Mouse (Mus musculus) liver, postnatal 0 days (tissue): ENCODE results near the gene Npy2r. TPM values are rescaled to one million over a fixed set of nuclear protein-coding genes. Genes with fewer than 3 reads are reported as not detected.

ENCODE experiments used
- ATAC-seq: fragments of 200-750 bp; cut with Nextera tagmentation; 2 replicates; pipeline ENCODE4 v1.8.0; 2017; ENCODE audit warnings: mild to moderate bottlenecking, moderate library complexity
- DNase-seq: peaks from one replicate; pipeline ENCODE4 v3.0.0-alpha.2; 2016
- H3K27ac ChIP-seq: fragments of 300-500 bp; sonication (generic); 2 replicates; pipeline ENCODE4 v1.5.1; 2014; ENCODE audit warnings: antibody characterized with exemption, moderate library complexity, mild to moderate bottlenecking, low read depth
- H3K27me3 ChIP-seq: fragments of 300-500 bp; sonication (generic); 2 replicates; pipeline ENCODE4 v1.6.1; 2014; ENCODE audit warnings: low read length, control low read depth, mixed read lengths; ENCODE audit not compliant: insufficient read depth
- H3K36me3 ChIP-seq: fragments of 300-500 bp; sonication (generic); replicated peaks from 2 replicates; pipeline ENCODE4 v1.6.1; 2014; ENCODE audit warnings: mild to moderate bottlenecking, control low read depth, low read length, moderate library complexity, mixed read lengths; ENCODE audit not compliant: insufficient read depth
- H3K4me1 ChIP-seq: fragments of 300-500 bp; sonication (generic); 2 replicates; pipeline ENCODE4 v1.6.1; 2014; ENCODE audit warnings: antibody characterized with exemption, mild to moderate bottlenecking, control low read depth; ENCODE audit not compliant: insufficient read depth
- H3K4me2 ChIP-seq: fragments of 300-500 bp; sonication (generic); 2 replicates; pipeline ENCODE4 v1.6.1; 2014; ENCODE audit warnings: low read depth, mild to moderate bottlenecking, low read length, moderate library complexity, mixed read lengths
- H3K4me3 ChIP-seq: fragments of 300-500 bp; sonication (generic); 2 replicates; pipeline ENCODE4 v1.5.1; 2014; ENCODE audit warnings: low read depth, low read length
- H3K9ac ChIP-seq: fragments of 300-500 bp; sonication (generic); replicated peaks from 2 replicates; pipeline ENCODE4 v1.6.1; 2014; ENCODE audit warnings: mild to moderate bottlenecking, moderate library complexity
- H3K9me3 ChIP-seq: fragments of 300-500 bp; sonication (generic); 2 replicates; pipeline ENCODE4 v1.6.1; 2016; ENCODE audit warnings: mild to moderate bottlenecking, control low read depth, low read length, mixed read lengths
- CTCF ChIP-seq: sonication (generic); IDR thresholded peaks from 2 replicates; pipeline ENCODE4 v1.5.1; 2016; ENCODE audit warnings: antibody characterized with exemption, low read depth
- EP300 ChIP-seq: IDR thresholded peaks from 2 replicates; pipeline ENCODE4 v1.6.1; 2016; ENCODE audit warnings: antibody characterized with exemption, low read depth, mild to moderate bottlenecking
- WGBS: fragments of 180-500 bp; shearing (Covaris S2); extraction: QIAGEN DNeasy Blood & Tissue Kit; methylation state at CpG from one replicate; pipeline ENCODE4 v1.1.7; 2014; ENCODE audit not compliant: insufficient replicate concordance; 5-methylcytosine and 5-hydroxymethylcytosine counted together
- polyA plus RNA-seq: library from polyadenylated mRNA; unstranded; fragments of >200 nt; fragmentation: Nextera tagmentation; extraction: Ambion mirVana; gene quantifications from 2 replicates; pipeline ENCODE4 v1.2.1, GENCODE M21; 2015

The Npy2r gene
- polyA plus RNA-seq: not detected in 2 replicates

DNA sequence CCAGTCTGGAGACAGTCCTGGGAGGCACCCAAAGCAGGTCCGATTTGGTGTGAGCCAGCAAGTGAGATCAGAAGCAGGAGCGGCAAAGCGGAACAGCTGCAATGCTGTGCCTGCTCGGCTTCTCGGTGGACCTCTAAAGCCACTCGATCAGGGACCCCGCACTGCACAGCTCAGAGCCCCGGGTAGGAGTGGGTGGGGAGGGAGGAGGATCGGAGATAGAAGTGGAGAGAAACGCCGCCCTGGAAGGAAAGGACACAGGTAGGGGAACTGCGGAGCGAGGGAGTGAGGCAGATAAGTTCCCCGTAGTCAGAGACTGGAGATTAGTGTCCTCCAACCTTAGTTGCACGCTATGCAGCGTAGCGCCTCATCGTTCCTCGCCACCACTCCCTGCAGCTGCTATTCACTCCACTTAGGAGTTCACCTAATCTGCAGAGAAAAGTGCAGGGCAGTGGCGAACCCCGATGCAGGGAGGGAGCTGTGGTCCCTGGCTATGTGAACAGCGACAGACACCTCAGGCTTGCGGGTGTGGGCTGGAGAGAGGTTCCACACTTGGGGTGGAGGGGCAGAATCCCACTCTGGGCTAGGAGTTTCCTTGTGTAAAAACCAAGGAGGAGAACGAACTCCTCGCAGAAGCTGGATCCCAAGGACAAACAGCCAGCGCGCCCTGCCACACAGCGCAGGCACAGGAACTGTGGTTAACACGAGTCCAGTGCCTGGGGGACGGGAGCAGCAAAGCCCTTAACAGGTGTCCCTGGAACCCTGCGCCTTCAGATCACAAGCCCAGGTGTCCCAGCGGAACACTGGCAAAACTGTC, at the start of gene Npy2r:
Gene Npy2r, minus strand, starts transcription at position 177 of the 814 bp plus-strand sequence.
- ATAC-seq (no peak), DNase-seq (no peak)
- peaks cover 13% of the 10 kb centered on the region for H3K27me3 ChIP-seq
- H3K27ac ChIP-seq: no peak within 1 kb of the TSS
- H3K9ac ChIP-seq: no peak within 1 kb of the TSS
- H3K4me2 ChIP-seq: peak within 1 kb of the TSS; percentile 57
- H3K9me3 ChIP-seq: no peaks in the 10 kb centered on the region
- no peaks in the 10 kb centered on the region for H3K36me3 ChIP-seq
- 0 out of 2 replicates have a peak within 1 kb of the TSS, but pooled peaks have one; percentile 15 for H3K4me3 ChIP-seq
- TF ChIP-seq EP300 (no peak), CTCF (no peak)
- H3K4me1 ChIP-seq: no peaks in the 10 kb centered on the region; the same call in 1 of the 2 replicates
- WGBS: 1% methylated on average over 32 of the region's 32 CpGs

DNA sequence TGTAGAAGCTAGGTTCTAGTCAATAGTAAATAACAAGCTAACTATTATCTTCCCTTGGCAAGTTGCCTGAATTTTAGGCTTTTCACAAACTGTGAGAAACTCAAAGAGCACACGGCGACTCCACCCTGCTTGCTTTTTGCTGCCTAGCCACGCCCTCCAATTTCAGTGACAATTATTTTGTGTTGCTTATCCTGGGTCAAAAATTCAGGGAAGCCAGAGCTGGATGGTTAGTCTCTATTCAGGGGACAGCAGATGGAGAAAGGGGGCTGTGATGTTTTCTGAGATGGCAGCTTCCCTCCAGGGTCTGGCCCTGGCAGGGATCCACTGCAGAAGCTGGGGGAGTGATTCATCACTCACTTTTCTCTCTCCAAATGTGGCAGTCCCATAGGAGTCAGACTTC, 9.9 kb upstream of the Npy2r start:
- ATAC-seq (no peak), DNase-seq (no peak)
- Histone ChIP-seq H3K4me2 (no peak overlapping the region), H3K36me3 (no peaks in the 10 kb centered on the region), H3K4me1 (no peaks in the 10 kb centered on the region), H3K9me3 (no peaks in the 10 kb centered on the region), H3K9ac (no peak overlapping the region), H3K27ac (no peak overlapping the region), H3K27me3 (no peaks in the 10 kb centered on the region), H3K4me3 (no peak overlapping the region)
- TF ChIP-seq EP300 (no peak), CTCF (no peak)
- WGBS: 73% methylated on average over 3 of the region's 3 CpGs

DNA sequence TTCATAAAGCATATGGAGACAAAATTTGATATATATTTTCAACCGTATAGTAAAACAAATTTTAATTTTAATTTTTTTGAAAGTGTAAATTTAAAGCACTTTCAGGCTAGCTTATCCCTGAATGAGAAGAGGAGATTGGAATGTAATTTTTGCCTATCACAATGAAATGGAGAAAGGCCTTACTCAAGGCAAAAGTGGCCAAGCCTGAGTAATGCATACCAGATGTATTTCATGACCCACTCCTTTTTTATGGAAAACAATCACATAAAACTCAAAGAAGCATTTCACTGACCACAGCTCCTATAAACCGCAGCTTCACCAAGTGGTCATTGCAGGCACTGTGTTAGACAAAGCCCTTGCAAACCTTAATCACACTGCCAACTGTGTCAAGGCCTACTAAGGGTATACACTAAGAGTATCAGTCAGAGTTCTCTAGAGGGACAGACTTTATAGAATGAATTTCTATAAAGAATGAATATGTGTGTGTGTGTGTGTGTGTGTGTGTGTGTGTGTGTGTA, 8.5 kb upstream of the Npy2r start:
- 68% methylated on average over 2 of the region's 2 CpGs for WGBS
- Histone ChIP-seq H3K9ac (no peak overlapping the region), H3K27me3 (no peaks in the 10 kb centered on the region), H3K4me3 (no peak overlapping the region), H3K4me2 (no peak overlapping the region), H3K4me1 (no peaks in the 10 kb centered on the region), H3K27ac (no peak overlapping the region), H3K36me3 (no peaks in the 10 kb centered on the region), H3K9me3 (no peaks in the 10 kb centered on the region)
- ATAC-seq: no peak
- DNase-seq: no peak
- TF ChIP-seq CTCF (no peak), EP300 (no peak)

DNA sequence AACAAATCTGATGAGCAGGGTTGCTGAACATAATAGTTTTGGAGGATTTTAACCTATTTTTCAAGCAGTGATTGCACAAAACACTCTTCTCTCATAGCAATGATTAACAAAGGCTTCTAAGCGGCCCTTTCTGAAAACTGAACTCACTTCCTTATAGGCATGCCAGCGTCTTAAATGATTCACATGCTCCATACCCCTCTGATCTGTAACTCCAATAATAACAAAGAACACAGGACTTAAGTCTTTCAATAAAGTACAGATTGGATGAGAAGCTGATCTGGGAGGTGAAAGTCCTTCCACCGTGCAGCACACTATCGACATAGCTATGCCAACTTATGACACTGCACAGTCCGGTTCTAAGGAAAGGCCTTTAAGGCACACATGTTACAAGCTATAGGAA, 2.0 kb upstream of the Npy2r start:
- Histone ChIP-seq H3K4me2 (no peak overlapping the region), H3K27ac (no peak overlapping the region), H3K4me1 (no peaks in the 10 kb centered on the region; the same call in 1 of the 2 replicates), H3K9ac (no peak overlapping the region), H3K36me3 (no peaks in the 10 kb centered on the region), H3K9me3 (no peaks in the 10 kb centered on the region), H3K4me3 (no peak overlapping the region), H3K27me3 (peaks cover 13% of the 10 kb centered on the region)
- ATAC-seq: no peak
- no peak for DNase-seq
- 80% methylated on average over 5 of the region's 5 CpGs for WGBS
- TF ChIP-seq CTCF (no peak), EP300 (no peak)

DNA sequence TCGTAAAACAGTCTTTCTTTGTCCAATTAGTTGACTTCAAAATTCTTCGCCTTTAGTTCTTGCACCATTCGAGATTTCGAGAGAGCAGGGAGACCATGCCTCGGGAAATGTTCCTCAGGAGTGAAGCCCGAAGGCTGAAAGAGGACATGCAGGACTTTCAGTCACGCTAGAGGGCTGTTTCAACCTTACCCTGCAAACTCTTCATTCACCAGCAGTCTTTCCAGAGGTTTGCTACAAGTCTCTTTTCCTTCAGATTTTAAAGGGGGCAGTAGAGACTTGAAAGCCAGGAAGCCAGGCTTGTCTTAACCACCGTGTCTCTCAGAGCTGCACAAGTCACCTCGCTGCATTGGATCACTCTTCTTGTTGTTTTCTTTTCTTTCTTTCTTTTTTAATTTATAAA, 869 bp upstream of the Npy2r start:
- 3% methylated on average over 9 of the region's 9 CpGs for WGBS
- no peaks in the 10 kb centered on the region for H3K9me3 ChIP-seq
- no peak overlapping the region for H3K27ac ChIP-seq
- H3K4me3 ChIP-seq: 0 out of 2 replicates have a peak overlapping the region, but pooled peaks have one; percentile 15
- ATAC-seq (no peak), DNase-seq (no peak)
- H3K27me3 ChIP-seq: peaks cover 13% of the 10 kb centered on the region
- no peak overlapping the region for H3K9ac ChIP-seq
- no peak for TF ChIP-seq CTCF
- TF ChIP-seq EP300: no peak
- no peaks in the 10 kb centered on the region; the same call in 1 of the 2 replicates for H3K4me1 ChIP-seq
- peak overlapping the region; percentile 57 for H3K4me2 ChIP-seq
- no peaks in the 10 kb centered on the region for H3K36me3 ChIP-seq

DNA sequence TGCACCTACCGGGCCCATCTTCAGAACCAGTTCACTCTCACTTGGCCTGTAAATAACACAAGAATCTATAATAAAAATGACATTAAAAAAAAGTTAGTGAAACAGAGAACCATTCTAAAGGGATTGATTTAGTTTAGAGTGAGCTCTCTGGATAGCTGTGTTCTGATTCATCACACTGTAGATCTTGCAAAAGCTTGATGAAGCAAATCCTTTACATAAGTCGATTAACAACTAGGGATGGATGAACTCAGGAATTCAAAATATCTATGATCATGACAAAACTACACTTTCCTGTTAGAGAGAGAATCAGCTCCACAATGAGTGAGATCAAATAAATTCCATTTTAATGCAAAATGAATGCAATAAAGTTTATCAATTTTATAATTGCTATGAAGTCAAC, 6.4 kb downstream of the Npy2r start:
- ATAC-seq: no peak
- no peak overlapping the region for H3K4me2 ChIP-seq
- H3K27ac ChIP-seq: no peak overlapping the region
- no peaks in the 10 kb centered on the region for H3K27me3 ChIP-seq
- H3K9me3 ChIP-seq: no peaks in the 10 kb centered on the region
- H3K4me1 ChIP-seq: no peaks in the 10 kb centered on the region
- TF ChIP-seq EP300 (no peak), CTCF (no peak)
- 69% methylated on average over 2 of the region's 2 CpGs for whole genome bisulfite sequencing
- no peak overlapping the region for H3K9ac ChIP-seq
- no peaks in the 10 kb centered on the region for H3K36me3 ChIP-seq
- no peak for DNase-seq
- H3K4me3 ChIP-seq: no peak overlapping the region
